Mouse (Mus musculus) MN1 (cell line): ENCODE data around the gene Gclm.
"Not testable (repeated sequence)": the region's sequence is repeated elsewhere in the genome, so short reads cannot be mapped to it uniquely, and the experiment has no call there.

Source experiments
- DNase-seq: peaks from one replicate; pipeline ENCODE4 v3.0.0-alpha.2; 2016; ENCODE audit warnings: low spot score

The Gclm gene

GRCm38 (mm10) chr3:122242876-122243275 is 2.5 kb upstream of the Gclm start:
- DNase-seq: no peak

GRCm38 (mm10) chr3:122243416-122244167 is 1.8 kb upstream of the Gclm start:
- no peak for DNase-seq

- no peak for DNase-seq
These were observed 598 bp upstream of the Gclm start for GRCm38 (mm10) chr3:122244759-122245158.

- DNase-seq: peak; percentile 68
These were observed 548 bp downstream of the Gclm start for GRCm38 (mm10) chr3:122245878-122246332.

GRCm38 (mm10) chr3:122246406-122246805 is 1.0 kb downstream of the Gclm start:
- no peak for DNase-seq

GRCm38 (mm10) chr3:122246986-122247767 is 1.8 kb downstream of the Gclm start:
- no peak for DNase-seq

- DNase-seq: no peak
These were observed 2.4 kb downstream of the Gclm start for GRCm38 (mm10) chr3:122247768-122248100.

- no peak for DNase-seq
These were observed 7.3 kb downstream of the Gclm start for GRCm38 (mm10) chr3:122252466-122253253.

GRCm38 (mm10) chr3:122254050-122254449 is 8.7 kb downstream of the Gclm start:
- DNase-seq: not testable (repeated sequence)

- no peak for DNase-seq
These were observed 24.6 kb downstream of the Gclm start for GRCm38 (mm10) chr3:122269986-122270385.

- DNase-seq: not testable (repeated sequence)
These were observed 27.2 kb downstream of the Gclm start for GRCm38 (mm10) chr3:122272565-122272964.

GRCm38 (mm10) chr3:122273407-122274240 is 28.3 kb downstream of the Gclm start:
- no peak for DNase-seq

GRCm38 (mm10) chr3:122274241-122275024 is 29.1 kb downstream of the Gclm start, which contains the start of gene Dnttip2:
TSS of gene Dnttip2 (plus strand) at chr3:122274388.
- DNase-seq: peak; percentile 96

- DNase-seq: no peak
These were observed 29.8 kb downstream of the Gclm start for GRCm38 (mm10) chr3:122275111-122275510.

- DNase-seq: no peak
These were observed 41.8 kb downstream of the Gclm start for GRCm38 (mm10) chr3:122287195-122287594.

- no peak for DNase-seq
These were observed 43.3 kb downstream of the Gclm start for GRCm38 (mm10) chr3:122288613-122289195.

- not testable (repeated sequence) for DNase-seq
These were observed 44.0 kb downstream of the Gclm start for GRCm38 (mm10) chr3:122289344-122289743.

- no peak for DNase-seq
These were observed 45.3 kb downstream of the Gclm start for GRCm38 (mm10) chr3:122290696-122291095.

GRCm38 (mm10) chr3:122291828-122292227 is 46.5 kb downstream of the Gclm start:
- DNase-seq: no peak
